Mouse (Mus musculus) thymus, adult 2 months (tissue): ENCODE measurements around the gene Haus5.

ENCODE experiments used
- CTCF ChIP-seq: fragments of 200-500 bp; IDR thresholded peaks from 2 replicates; pipeline ENCODE4 v1.5.1; 2012; ENCODE audit warnings: mild to moderate bottlenecking, control low read depth, low read length, moderate library complexity, borderline replicate concordance; ENCODE audit not compliant: control insufficient read depth, poor library complexity, insufficient read depth; ENCODE audit errors: extremely low read depth
- POLR2A ChIP-seq: fragments of 200-500 bp; IDR thresholded peaks from 2 replicates; pipeline ENCODE4 v1.6.1; 2012; ENCODE audit warnings: mild to moderate bottlenecking, low read length, control low read depth, moderate library complexity; ENCODE audit not compliant: control insufficient read depth, poor library complexity, insufficient read depth; ENCODE audit errors: extremely low read depth

DNA sequence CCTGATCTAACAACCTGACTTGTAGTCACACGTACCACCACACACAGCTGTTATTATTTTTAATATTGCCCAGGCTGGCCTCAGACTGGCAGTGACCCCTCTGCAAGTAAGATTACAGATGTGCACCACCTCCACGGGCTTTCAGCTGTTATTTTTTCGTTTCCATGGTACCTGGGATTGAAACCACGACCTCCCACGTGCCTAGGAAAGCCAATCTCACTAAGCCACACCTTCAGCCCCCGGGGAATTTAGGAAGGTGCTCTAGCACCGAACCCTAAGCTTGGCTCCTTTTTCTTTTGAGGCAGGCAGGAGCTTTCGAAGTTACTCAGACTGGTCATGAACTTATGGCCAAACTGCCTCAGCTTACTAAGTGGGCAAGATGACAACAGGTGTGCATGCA is 60.4 kb downstream of the Haus5 start:
- TF ChIP-seq CTCF (no peak), POLR2A (no peak)
